Mouse (Mus musculus) Muller cell, postnatal 12 days (primary cell): ENCODE results near the gene Olfr976.
"Not testable (repeated sequence)": the region's sequence is repeated elsewhere in the genome, so short reads cannot be mapped to it uniquely, and the experiment has no call there.

Source experiments
- DNase-seq: peaks from one replicate; pipeline ENCODE4 v3.0.0-alpha.2; 2015; ENCODE audit errors: inconsistent ontology term

The Olfr976 gene

GRCm38 (mm10) chr9:39961033-39961432, at the start of gene Olfr976:
Gene Olfr976 (minus strand): TSS chr9:39961133.
- DNase-seq, result not testable (repeated sequence)

GRCm38 (mm10) chr9:40009482-40009881, 48.5 kb upstream of the Olfr976 start, which contains the start of gene Olfr980:
Gene Olfr980 (minus strand): TSS chr9:40009582.
- no peak for DNase-seq

- no peak for DNase-seq
Measured at GRCm38 (mm10) chr9:40003365-40003764, 42.4 kb upstream of the Olfr976 start, which contains the start of gene Olfr979. Gene Olfr979 (minus strand): TSS chr9:40003465.

GRCm38 (mm10) chr9:39991813-39992212, 30.9 kb upstream of the Olfr976 start, which contains the start of gene Olfr978:
Gene Olfr978 (plus strand): TSS chr9:39992113.
- DNase-seq, result no peak

- not testable (repeated sequence) for DNase-seq
Measured at GRCm38 (mm10) chr9:39976581-39977145, 15.7 kb upstream of the Olfr976 start.

- no peak for DNase-seq
Measured at GRCm38 (mm10) chr9:39951946-39952345, 9.0 kb downstream of the Olfr976 start, which contains the start of gene Olfr975. Gene Olfr975 (minus strand): TSS chr9:39952046.

- DNase-seq, result no peak
Measured at GRCm38 (mm10) chr9:39937201-39937600, 23.7 kb downstream of the Olfr976 start, which contains the start of gene Olfr974. Gene Olfr974 (plus strand): TSS chr9:39937501.

- not testable (repeated sequence) for DNase-seq
Measured at GRCm38 (mm10) chr9:39928837-39929236, 32.1 kb downstream of the Olfr976 start.

GRCm38 (mm10) chr9:39927975-39928836, 32.7 kb downstream of the Olfr976 start:
- not testable (repeated sequence) for DNase-seq

GRCm38 (mm10) chr9:39909939-39910338, 51.0 kb downstream of the Olfr976 start:
- DNase-seq, result no peak

- no peak for DNase-seq
Measured at GRCm38 (mm10) chr9:39907036-39907435, 53.9 kb downstream of the Olfr976 start, which contains the start of gene Olfr229. Gene Olfr229 (plus strand): TSS chr9:39907336.

GRCm38 (mm10) chr9:39905106-39905505, 55.8 kb downstream of the Olfr976 start:
- DNase-seq, result no peak
